Mouse (Mus musculus): ENCODE results near the gene Grk1.

Grk1 gene

DNA sequence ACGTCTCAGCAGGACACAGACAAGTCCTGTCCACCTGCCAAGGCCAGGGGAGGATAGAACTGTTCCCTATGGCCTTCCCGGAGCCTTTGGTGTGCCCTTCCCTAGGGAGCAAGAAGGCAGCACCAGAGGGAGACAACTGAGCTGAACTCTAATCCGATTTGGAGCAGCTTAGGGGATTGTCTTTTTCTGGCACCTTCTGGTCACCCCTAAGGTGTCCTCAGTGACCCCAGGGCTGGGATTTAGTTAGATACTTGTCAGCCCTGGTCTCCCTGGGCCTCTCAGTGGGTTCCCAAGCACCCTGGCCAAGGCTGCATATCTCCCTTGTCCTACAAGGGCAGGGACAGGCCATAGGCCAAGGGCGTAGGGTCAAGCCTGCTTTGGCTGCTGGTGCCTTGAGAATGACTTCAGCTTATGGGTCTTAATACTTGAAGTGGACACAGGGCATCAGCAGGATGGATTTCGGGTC lies at the start of gene Grk1:
TSS of gene Grk1 (plus strand) at position 416 of the 466 bp plus-strand sequence.
- no peak for DNase-seq (ENCODE audit: low read depth in 1 of 2, low spot score in 2 of 2)

DNA sequence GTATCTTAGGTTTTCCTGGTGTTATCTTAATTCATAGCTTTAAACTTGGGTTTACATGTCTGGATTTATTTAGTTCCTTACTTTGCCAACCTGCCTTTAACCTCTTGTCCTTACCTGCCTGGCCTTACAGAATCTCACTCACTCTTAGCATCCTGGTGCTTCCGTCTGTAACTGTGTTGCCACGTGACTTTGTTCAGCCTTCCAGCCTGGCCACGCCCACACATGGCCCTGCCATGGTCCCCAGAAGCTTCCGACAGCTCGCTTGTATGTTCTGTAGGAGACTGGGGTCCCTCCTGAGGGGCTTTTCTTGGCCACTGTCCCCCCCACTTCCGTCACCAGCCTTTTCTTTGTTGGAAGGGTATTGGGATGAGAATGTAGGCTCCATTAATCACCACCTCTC lies 48.7 kb upstream of the Grk1 start:
- no peak for DNase-seq (ENCODE audit: low read depth in 1 of 2, low spot score in 2 of 2)

DNA sequence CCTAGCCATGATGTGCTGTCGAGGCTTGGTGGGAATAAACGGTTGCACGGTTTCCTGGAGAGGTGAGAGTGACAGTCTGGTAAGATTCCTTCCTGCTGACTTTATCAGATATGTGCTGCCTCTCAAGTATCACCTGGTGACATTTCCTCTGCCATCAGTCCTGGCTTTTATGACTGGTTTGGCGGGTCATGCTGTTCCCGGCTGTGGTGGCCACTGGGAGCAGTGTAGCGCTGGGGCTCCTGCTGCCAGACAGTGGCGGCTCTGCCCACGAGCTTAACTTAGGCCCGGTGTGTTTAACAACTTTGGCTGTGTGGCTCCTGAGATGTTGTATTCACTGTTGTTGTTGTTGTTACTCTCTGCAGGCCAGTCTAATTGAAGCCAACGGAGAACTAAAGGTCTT lies 48.2 kb upstream of the Grk1 start:
- no peak for DNase-seq (ENCODE audit: low read depth in 1 of 2, low spot score in 2 of 2)

DNA sequence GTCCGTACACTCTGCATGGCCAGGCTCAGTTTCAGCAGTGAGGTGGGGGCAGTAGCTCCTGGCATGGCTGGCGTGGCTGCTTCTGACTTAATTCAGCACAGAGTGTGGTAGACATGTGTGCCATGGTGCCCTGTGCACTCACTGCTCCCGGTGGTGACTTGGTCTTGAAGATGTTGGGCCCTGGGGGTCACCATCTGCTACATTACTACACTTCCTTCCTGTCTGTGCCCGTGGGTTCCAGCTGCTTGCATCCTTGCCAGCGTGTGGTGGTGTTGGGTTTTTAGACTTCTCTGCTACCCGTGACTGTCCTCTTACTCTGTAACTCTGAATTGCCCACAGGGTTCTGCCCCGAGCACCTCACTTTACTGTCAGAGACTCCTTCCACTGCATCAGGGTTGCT lies 44.7 kb upstream of the Grk1 start:
- DNase-seq (ENCODE audit: low read depth in 1 of 2, low spot score in 2 of 2) = no peak

DNA sequence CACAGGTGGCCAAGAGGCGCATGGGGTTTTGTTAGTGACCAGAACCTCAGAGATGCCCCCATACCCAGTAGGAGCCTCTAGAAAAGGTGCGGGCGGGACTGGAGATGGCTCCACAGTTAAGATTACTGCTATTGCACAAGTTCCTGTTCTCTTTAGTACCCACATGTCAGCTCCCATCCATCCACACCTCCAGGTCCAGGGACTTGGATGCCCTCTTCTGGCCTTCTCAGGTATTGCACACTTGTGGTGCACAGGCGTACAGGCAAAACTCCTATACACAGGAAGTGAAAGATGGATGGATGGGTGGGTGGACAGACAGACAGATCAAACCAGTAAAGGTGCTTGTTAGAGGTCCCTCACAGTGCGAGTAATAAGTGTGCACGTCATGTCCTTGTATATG lies 43.0 kb upstream of the Grk1 start:
- peak in 1 of 2 experiments; percentile 37 for DNase-seq (ENCODE audit: low read depth in 1 of 2, low spot score in 2 of 2)

DNA sequence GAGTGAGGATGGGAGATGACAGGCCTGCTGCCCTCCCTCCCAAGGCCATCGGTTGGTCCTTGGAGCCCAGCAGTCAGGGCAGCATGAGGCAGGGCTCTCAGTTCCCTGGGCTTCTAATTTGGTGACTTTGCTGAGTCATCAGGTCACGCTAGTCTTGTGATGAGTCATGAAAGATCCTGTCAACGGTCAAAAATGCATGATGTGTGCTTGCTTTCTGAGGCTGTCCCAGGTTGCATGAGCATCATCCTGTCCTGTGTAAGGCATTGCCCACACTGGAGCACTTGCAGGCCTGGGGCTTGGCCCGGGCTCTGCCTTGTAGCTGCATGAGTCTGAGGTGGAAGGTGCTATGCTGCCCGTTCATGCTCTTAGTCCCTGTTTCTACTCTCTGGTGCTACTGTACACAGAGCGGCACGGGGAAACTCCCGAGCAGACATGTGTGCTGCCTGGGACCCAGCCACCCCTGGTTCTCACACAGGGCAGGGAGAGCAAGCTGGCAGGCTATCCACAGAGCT lies 31.7 kb upstream of the Grk1 start:
- no peak for DNase-seq (ENCODE audit: low read depth in 1 of 2, low spot score in 2 of 2)

DNA sequence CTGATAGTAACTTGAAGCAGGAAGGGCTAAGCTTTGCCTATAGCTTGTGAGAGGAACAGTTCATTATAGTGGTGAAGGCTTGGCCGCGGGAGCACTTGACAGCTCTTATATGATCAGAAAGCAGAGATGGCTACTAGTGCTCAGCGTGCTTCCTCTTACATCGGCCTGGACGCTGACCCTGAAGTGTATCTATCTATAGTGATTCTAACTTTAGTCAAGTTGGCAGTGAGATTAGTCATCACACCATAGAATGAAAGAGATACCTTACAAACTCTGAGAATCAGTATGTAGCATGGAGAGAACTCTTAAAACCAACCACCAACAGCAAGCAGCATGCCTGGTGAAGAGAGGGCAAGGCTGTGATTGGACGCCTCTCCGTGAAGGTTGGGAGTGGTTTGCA lies 23.3 kb upstream of the Grk1 start:
- DNase-seq (ENCODE audit: low read depth in 1 of 2, low spot score in 2 of 2) = no peak

DNA sequence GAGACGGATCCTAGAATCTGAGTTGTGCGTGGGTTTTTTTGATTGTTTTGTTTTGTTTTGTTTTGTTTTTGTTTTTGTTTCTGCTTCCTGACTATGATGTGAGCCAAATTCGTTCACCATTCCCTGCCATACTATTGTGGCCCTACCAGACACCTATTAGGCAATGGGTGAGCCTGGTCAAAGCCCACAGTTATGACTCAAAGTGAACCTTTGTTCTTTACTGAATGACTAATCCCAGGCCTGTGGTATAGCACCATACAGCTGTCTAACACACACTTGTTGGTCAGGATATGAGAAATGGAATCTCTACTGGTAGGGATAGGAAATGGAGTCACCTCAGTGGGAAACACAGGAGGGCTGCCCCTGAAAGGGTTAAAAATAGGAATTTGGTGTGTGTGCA lies 22.3 kb upstream of the Grk1 start:
- no peak for DNase-seq (ENCODE audit: low read depth in 1 of 2, low spot score in 2 of 2)

DNA sequence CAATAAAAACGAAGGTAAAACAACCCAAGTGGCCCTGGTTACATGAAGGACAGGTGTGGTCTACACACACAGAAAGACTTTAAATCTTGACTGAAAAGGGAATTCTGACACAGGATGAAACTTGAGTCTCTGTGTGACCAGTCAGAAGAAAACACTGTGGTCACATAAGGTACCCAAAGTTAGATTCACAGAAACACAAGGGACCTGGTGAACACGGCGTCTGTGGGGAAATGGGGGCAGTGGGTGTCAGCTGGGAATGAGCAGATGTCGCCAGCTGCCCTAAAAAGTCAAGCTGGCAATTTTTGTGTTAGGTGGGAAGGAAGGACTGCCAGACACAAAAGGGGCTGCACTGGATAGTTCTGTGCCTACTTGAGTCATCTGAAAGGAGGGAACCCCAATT lies 21.9 kb upstream of the Grk1 start:
- no peak for DNase-seq (ENCODE audit: low read depth in 1 of 2, low spot score in 2 of 2)

DNA sequence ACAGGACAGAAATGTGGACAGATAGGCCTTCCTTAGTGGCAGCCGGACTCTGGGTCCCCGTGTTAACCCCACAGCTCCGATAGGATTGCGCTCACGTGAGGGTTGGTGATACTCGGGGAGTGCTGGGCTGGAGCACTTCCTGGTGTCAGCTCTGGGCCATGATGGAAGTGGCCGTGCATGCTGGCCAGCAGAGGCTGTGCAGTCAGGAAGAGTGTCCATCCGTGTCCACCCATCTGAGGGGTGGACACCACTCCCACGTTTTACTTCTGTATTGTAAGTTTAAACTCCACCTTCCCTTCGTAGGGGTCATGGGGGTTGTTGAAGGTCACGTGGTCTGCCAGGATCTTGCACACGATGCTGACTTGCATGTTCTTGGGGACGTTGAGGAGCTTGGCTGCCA lies 18.5 kb upstream of the Grk1 start:
- DNase-seq (ENCODE audit: low read depth in 1 of 2, low spot score in 2 of 2) = no peak

DNA sequence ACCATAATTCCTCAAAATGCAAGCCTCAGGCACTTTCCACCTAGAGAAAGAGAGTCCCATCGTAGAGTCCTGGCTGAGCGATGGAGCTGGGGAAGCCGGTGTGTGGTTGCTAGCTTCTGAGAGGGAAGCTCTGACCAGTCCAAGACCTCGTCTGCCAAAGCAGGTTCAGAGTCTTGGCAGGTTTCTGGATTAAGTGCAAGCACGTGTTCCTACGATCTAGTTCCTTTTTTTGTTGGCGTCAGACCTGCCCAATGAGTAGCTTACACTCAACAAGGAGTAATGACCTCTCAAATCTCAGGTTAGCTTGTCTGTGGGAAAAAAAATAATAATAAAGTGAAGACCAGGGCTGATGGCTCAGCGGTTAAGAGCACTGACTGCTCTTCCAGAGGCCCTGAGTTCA lies 17.2 kb upstream of the Grk1 start:
- DNase-seq (ENCODE audit: low read depth in 1 of 2, low spot score in 2 of 2) = no peak

DNA sequence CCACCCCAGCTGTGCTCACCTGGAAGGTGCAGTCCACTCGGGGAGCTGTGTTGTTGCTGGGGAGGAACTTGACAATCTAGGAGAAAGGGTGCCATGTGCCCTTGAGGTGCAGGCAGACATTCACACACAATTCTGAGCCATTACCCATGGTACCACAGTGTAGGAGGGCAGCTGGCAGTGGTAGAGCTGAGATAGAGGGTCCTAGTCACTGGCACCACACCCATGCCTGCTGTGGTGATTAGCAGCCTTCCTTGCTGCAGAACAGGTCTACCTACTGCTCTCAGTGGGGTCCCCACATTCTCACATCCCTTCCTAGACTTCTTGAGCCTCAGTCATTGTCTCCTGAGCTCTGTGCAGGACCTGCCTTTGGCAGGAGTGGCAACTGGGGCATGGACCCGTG lies 16.1 kb upstream of the Grk1 start:
- DNase-seq (ENCODE audit: low read depth in 1 of 2, low spot score in 2 of 2) = no peak

DNA sequence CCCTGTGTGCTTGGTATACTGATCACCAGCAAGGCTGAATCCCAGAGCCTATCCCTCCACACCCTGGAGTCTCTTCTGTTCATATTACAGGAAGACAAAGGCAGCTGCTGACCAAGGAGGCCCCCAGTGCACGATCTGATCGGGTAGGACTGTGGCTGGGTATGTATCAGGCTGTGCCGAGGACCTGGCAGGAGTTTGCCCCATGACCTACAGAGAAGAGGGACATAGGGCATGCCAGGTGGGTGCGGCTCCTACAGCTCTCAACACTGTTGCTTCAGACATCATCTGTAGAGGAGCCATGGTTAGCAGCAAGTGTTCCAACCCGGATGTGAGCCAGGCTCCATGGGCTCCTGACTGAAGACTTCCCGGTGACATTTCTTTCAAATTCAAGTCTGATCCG lies 11.0 kb upstream of the Grk1 start:
- no peak for DNase-seq (ENCODE audit: low read depth in 1 of 2, low spot score in 2 of 2)

DNA sequence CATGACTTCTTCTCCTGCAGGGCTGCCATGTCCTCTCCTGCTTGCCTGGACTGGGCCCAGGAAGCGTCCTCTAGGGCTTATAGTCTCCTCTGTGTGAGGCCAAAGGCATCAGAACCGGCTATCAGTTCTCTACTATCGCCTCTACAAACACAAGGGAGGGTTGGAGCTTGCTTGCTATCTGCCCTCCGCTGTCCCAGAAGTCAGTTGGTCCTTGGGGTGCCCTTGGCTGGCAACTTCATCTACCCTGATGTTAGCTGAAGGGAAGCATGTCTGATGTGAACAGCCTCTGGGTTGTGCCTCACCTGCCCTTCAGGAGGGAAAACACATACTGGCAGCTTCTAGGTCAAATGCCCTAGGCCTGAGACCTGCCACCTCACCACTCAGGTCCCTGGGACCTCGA lies 8.2 kb upstream of the Grk1 start, which contains the start of gene Atp4b:
TSS of gene Atp4b (minus strand) at position 101 of the 400 bp plus-strand sequence.
- no peak for DNase-seq (ENCODE audit: low read depth in 1 of 2, low spot score in 2 of 2)

DNA sequence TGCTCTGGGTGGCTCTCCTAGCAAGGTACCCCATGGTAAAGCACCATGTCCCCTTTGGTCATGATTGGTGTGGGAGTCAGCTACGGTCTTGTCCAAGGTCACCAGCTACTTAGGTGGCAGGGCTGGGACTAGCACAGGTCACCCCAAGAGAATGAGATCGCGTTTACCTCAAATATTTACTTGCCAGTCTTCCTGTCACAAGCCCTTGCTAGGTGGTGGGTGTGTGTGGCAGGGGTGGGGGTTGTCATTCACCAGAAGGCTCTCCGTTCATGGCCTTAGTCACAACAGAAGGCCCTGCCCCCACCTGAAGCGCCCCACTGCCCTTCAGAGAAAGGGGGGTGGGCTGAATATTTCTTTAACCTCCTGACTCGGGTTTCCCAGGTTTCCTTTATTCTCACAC lies 1.4 kb upstream of the Grk1 start:
- DNase-seq (ENCODE audit: low read depth in 1 of 2, low spot score in 2 of 2) = no peak

DNA sequence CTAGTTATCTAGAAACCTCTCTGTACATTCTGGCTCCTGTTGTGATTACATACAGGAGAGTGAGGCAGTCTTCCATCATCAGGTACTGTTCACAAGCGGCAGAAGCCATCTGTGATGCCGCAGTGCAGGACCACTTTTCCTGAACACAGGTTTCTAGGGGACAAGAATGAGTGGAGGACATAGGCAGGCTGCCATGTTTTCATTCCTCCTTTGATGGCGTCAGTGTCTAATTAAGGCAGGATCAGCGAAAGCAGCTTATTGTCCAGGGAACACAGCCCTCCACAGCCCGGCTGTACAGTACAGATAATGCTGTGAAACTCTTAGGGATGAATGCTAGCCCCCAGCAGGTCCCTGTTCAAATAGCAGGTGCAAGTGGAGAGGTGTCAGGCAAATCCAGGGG lies 1.1 kb downstream of the Grk1 start:
- no peak for DNase-seq (ENCODE audit: low read depth in 1 of 2, low spot score in 2 of 2)

DNA sequence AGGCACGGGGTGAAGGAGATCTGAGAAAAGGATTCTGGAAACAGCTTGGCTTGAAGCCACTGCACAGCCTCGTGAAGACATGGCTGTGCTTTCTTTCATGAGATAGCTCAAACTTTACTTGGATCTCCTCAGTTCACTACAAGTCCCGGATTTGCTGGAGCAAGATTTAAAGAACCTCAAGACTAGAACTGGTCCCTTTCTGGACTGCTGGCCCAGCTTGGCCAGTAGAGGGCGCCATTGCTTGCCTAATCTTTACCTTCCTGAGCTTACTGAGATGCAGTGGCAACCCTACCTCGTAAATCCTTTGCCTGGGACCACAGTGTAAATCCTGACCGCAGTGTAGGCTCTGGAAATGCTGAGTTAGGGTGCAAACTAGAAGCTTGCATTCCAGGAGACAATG lies 6.7 kb downstream of the Grk1 start:
- peak in 1 of 2 experiments; percentile 18 for DNase-seq (ENCODE audit: low read depth in 1 of 2, low spot score in 2 of 2)

DNA sequence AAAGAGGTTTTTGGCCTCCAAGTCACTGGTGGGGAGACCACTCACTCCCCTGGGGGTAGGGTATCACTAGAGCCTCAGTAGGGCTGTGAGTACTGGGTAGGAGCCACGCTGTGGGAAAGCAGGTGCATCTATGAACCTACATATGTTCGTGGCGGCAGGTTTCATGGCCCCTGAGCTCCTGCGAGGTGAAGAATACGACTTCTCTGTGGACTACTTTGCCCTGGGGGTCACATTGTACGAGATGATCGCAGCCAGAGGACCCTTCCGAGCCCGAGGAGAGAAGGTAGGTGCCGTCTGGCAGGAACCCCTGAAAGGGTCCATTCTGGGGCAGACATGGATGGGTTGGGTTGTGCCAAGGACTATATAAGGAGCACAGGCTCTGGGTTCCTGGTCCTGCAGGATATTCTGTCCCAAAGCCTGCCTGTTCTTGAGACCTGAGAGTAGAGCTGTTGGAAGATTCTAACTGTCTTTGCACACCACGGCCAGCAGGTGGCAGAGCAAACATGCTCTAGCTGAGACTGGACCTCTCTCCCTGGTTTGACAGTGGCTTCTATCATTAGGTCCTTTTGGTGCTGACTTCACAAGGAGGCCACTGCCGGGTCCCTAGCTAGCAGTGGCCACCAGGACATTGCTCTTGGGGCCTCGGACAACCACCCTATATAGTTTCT lies 8.1 kb downstream of the Grk1 start:
- no peak for DNase-seq (ENCODE audit: low read depth in 1 of 2, low spot score in 2 of 2)

DNA sequence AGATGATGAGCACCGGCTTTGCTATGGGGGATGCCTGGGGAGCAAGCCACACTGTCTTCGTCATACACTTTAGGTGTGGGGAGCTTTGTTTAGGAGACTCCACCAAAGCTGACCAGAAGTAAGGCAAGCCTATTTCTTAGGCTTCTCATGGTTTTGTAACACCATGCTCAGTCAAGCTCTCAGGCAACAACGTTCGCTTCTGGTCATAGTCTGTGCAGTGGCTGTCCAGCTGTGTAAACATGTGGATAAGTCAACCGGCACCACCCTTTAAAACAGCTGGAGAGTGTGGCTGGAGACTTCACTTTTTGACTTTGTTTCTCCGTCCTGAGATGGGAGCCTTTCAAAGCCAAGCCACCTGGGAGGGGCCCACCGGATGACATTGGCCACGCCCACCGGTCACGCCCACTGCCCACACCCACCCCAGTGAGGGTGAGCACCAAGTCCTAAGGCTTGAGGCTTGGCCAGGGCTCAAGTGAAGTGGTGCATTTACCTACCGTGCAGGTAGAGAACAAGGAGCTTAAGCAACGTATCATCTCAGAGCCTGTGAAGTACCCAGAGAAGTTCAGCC lies 9.0 kb downstream of the Grk1 start:
- DNase-seq (ENCODE audit: low read depth in 1 of 2, low spot score in 2 of 2) = no peak

DNA sequence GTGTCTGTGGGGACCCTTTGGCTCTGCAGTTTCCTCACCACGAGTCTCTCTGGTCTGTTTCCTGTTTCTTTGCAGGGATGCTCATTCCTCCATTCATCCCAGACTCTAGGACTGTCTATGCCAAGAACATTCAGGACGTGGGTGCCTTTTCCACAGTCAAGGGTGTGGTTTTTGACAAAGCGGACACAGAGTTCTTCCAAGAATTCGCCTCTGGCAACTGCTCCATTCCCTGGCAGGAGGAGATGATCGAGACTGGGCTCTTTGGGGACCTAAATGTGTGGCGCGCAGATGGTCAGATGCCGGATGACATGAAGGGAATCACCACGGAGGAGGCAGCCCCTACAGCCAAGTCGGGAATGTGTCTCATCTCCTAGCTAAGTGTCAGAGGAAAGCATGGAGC lies 11.0 kb downstream of the Grk1 start:
- no peak for DNase-seq (ENCODE audit: low read depth in 1 of 2, low spot score in 2 of 2)

DNA sequence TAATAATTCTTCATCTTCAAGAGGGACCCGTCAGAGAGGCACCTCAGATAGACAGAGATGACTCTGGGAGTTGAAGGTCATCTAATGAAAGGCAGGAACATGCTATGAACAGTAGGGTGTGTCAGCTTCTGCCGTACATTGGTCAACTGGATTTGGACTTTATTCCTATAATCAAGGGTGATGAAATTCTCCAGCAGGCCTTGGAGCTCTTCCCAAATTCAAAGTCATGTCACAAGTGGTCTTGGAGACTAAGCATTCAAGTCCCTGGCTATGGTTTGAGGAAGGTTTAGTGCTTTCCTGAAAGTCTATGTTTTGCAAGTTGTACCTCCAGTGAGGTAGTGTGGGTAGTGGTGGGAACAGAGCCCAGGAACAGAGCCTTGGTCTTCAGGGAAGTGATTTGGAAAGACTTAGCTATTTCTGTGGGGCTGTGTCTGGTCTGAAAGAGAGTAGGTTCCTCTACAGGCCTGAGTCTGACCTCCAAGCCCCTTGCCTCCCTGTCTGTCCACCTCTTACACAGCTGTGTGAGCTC lies 14.3 kb downstream of the Grk1 start:
- no peak for DNase-seq (ENCODE audit: low read depth in 1 of 2, low spot score in 2 of 2)

DNA sequence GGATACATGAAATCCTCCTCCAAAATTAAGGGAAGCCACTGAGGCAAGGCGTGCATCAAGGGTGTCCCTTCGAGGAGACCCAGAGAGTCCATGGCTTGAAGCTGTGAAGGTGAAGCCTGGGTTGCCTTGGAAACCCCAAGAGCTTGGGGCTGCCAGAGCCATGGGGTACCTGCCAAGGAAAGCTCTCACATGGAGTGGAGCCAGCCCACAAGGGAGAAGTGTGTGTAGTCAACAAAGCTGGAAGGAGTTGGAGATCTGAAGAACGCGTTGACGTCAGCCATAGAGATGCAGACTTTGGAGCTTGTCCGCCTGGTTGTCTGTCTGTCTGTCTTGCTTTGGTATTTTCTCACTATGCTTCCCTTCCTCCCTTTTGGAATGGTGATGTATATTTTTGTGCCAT lies 16.1 kb downstream of the Grk1 start:
- DNase-seq (ENCODE audit: low read depth in 1 of 2, low spot score in 2 of 2) = no peak

DNA sequence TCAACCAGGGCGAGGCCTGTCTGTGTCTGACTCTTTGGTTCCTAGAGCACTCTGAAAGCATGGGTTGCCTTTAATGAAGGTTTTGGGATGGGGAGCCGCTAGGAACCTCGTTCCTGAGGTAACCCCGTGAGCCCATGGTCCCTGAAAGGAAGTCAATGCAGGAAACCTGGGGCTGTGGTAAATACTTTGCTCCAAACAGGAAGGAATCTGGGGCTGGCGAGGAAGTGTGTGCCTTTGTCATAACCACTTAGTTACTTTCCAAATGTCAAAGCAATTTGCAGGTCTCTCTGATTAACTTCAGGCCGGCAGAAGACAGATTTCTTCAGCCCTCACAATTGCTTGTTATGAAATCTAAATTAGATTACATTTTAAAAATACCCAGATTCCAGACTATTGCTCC lies 22.5 kb downstream of the Grk1 start:
- DNase-seq (ENCODE audit: low read depth in 1 of 2, low spot score in 2 of 2) = no peak
